Mouse (Mus musculus): ENCODE results near the gene Sox30. TPM values are rescaled to one million over a fixed set of nuclear protein-coding genes. Genes with fewer than 3 reads are reported as not detected.

The Sox30 gene
- polyA plus RNA-seq (2015; fragmentation: Illumina TruSeq; extraction: RNeasy Lipid Tissue Mini Kit (QIAGEN cat#74804); ENCODE audit: low read depth, low replicate concordance): 0.15 TPM

DNA sequence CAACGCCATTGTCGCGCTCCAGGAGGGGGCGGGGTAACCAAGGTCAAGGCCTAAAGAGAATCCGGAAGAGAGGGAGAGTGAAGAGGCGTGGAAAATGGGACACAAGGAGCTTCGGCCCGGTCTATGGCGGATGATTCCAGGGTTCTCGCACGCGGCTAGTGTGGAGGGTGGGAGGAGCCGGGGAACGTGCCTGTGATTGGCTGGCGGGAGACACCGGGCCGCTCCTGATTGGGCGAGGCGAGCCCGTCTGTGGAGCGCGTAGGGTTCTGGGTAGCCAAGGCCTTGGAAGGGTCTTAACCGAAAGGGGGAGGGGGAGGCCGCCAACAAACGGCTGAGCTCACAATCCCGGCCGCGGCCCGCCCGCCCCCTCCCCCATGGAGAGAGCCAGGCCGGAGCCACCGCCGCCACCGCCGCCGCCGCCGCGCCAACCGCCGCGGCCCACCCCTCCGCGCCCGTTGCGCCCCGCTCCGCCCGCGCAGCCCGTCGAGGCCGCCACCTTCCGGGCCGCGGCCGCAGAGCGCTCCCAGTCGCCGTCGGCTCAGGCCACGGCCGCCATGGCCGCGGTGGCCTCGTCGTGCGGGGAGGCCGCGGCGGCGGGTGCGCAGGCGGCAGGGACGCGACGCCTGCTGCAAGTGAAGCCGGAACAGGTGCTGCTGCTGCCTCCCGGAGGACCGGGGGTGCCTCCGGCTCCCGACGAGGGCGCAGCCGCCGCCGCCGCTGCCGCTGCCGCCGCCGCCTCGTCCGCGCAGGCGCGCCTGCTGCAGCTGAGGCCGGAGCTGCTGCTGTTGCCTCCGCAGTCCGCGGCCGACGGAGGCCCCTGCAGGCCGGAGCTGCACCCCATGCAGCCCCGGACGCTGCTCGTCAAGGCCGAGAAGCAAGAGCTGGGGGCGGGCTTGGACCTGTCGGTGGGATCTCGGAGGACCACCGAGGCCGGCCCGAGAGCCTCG lies at the start of gene Sox30:
Sox30 (plus strand) TSS at position 365 of the 947 bp plus-strand sequence.

GRCm38 (mm10) chr11:45944643-45945156 lies 35.4 kb upstream of the Sox30 start, which contains the start of gene Lsm11:
Gene Lsm11, minus strand, starts transcription at chr11:45944935.

DNA sequence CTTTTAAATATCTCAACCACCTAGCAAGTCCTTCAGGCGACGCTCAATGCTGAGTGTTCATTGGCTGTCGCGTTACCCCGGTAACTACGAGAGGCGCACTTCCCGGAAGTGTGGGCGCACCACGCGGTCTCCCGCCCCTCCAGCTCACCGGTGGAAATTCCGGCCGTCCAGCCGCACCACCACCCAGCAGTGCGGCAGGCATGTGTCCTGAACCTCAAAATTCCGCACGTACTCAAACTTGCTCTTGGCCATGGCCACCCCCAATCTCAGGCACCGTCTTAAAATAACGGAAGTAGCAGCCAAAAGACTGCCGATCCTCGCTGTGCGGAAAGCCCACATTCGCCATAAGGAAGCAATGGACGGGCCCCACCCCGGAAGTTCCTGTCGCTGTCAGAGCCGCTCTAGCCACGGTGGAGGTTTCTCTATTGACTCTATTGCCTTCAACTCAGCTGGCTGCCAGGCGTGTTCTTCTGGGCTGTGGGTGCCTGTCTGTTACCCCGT lies 24.9 kb upstream of the Sox30 start, which contains the start of gene Thg1l:
Thg1l (minus strand) TSS at position 368 of the 501 bp plus-strand sequence.

DNA sequence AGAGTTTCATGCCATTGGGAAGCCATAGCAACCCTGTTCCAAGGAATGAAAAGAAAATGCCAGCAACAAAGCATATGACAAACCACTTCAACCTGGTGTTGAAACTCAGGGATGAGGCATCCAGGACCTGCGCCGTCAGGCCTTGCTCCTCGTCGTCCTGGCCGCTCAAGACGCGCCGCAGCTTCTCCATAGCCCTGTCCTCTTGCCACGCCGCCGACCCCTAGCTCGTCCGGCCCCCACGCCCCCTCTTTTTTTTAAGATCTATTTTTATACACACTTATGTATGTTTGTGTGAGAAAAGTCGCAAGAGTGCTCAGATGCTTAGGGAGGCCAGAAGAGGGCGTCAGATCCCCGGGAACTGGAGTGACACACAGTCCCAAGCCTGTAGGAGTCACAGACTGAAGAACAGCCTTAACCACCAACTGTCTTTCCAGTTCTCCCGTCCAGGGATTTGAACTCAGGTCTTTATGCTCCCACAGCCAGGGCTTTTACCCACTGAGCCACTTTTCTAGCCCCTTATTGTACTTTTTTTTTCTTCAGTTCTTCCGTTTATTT lies 72.1 kb downstream of the Sox30 start, which contains the start of gene Gm12166:
Gm12166 (minus strand) TSS at position 217 of the 555 bp plus-strand sequence.

GRCm38 (mm10) chr11:46055896-46056769 lies 76.0 kb downstream of the Sox30 start, which contains the start of gene Adam19:
Gene Adam19, plus strand, starts transcription at chr11:46055992.

Other genes starting within 250 kb of the Sox30 start
- 38.4 TPM for gene Clint1, start 128.3 kb upstream of the Sox30 start, polyA plus RNA-seq (2015; fragmentation: Illumina TruSeq; extraction: RNeasy Lipid Tissue Mini Kit (QIAGEN cat#74804); ENCODE audit: low read depth, low replicate concordance)
- gene Lsm11, start 35.4 kb upstream of the Sox30 start, polyA plus RNA-seq (2015; fragmentation: Illumina TruSeq; extraction: RNeasy Lipid Tissue Mini Kit (QIAGEN cat#74804); ENCODE audit: low read depth, low replicate concordance): 11.8 TPM
- gene Thg1l, start 24.8 kb upstream of the Sox30 start, polyA plus RNA-seq (2015; fragmentation: Illumina TruSeq; extraction: RNeasy Lipid Tissue Mini Kit (QIAGEN cat#74804); ENCODE audit: low read depth, low replicate concordance): 11.6 TPM
- gene Gm12166, start 72.0 kb downstream of the Sox30 start, polyA plus RNA-seq (2015; fragmentation: Illumina TruSeq; extraction: RNeasy Lipid Tissue Mini Kit (QIAGEN cat#74804); ENCODE audit: low read depth, low replicate concordance): 1.5 TPM
- gene Adam19, start 75.7 kb downstream of the Sox30 start, polyA plus RNA-seq (2015; fragmentation: Illumina TruSeq; extraction: RNeasy Lipid Tissue Mini Kit (QIAGEN cat#74804); ENCODE audit: low read depth, low replicate concordance): 8.6 TPM
- gene Nipal4, start 186.2 kb downstream of the Sox30 start, polyA plus RNA-seq (2015; fragmentation: Illumina TruSeq; extraction: RNeasy Lipid Tissue Mini Kit (QIAGEN cat#74804); ENCODE audit: low read depth, low replicate concordance): 4.3 TPM

All from brain, adult 10 weeks (tissue).